In the genomic region with DNA sequence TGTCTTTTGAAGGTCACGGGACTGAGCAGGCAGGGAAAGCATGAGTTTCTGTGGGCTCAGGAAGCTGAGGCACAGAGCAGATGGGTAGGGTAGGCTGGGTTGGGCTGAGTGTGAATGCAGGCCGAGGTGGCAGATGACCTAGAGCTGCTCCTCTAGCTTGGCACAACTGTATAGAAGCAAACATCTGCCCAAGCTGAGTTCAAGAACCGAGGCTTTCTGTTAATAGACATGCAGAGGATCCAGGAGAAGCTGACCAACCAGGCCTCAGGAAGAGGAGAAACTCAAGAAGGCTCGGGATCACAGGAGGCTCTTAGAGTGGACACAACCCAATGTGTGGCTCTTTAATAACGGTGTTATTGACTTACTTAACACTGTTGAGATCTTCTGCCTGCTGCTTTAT, we compare ENCODE assay signal across 31 mouse cellular contexts. TPM values are rescaled to one million over a fixed set of nuclear protein-coding genes. Genes with fewer than 3 reads are reported as not detected.
"Had no signal": no experiment of that assay in that cellular context is flagged by ENCODE, and none has a peak within 500 bp of the region (broad histone marks: within the 10 kb centered on the region; RNA-seq: fewer than 3 reads in every experiment).

No protein-coding gene starts in this region.

- DNase-seq: left cerebral cortex, postnatal 4 days; liver; liver, embryonic 13.5 days; lung, adult 18-20 months; lung, adult 2 months; lung, embryonic 14.5 days; lung, postnatal 10 days; lung, postnatal 14 days; lung, postnatal 36 days; lung, postnatal 4 days; midbrain, embryonic 14.5 days had no signal

- H3K4me1 ChIP-seq: limb, embryonic 10.5 days; limb, embryonic 12.5 days; limb, embryonic 13.5 days; lung, embryonic 15.5 days; midbrain, embryonic 10.5 days; midbrain, embryonic 12.5 days; midbrain, embryonic 13.5 days; midbrain, embryonic 15.5 days had no signal

- H3K4me2 ChIP-seq: limb, embryonic 12.5 days; limb, embryonic 13.5 days; limb, embryonic 15.5 days; liver, embryonic 12.5 days; liver, embryonic 13.5 days; liver, embryonic 15.5 days; lung, embryonic 14.5 days; lung, embryonic 15.5 days; midbrain, embryonic 11.5 days; midbrain, embryonic 12.5 days; midbrain, embryonic 13.5 days; midbrain, embryonic 15.5 days had no signal

- H3K9ac ChIP-seq: limb, embryonic 12.5 days; limb, embryonic 13.5 days; limb, embryonic 15.5 days; liver, embryonic 12.5 days; liver, embryonic 13.5 days; liver, embryonic 14.5 days; liver, embryonic 15.5 days; lung, embryonic 14.5 days; lung, embryonic 15.5 days; midbrain, embryonic 12.5 days; midbrain, embryonic 13.5 days; midbrain, embryonic 15.5 days had no signal

- H3K27ac ChIP-seq: left cerebral cortex, adult 2 months; limb, embryonic 10.5 days; limb, embryonic 12.5 days; limb, embryonic 13.5 days; limb, embryonic 15.5 days; liver, embryonic 12.5 days; liver, embryonic 13.5 days; liver, embryonic 14.5 days; liver, embryonic 15.5 days; lung, embryonic 15.5 days; macrophage; midbrain, embryonic 10.5 days; midbrain, embryonic 12.5 days; midbrain, embryonic 13.5 days; midbrain, embryonic 15.5 days had no signal

- H3K27me3 ChIP-seq: limb, embryonic 12.5 days; limb, embryonic 13.5 days; limb, embryonic 15.5 days; liver, embryonic 12.5 days; liver, embryonic 13.5 days; liver, embryonic 15.5 days; lung, embryonic 15.5 days; megakaryocyte, embryonic 14.5 days; midbrain, embryonic 12.5 days; midbrain, embryonic 13.5 days; midbrain, embryonic 15.5 days had no signal

- H3K9me3 ChIP-seq: limb, embryonic 10.5 days; limb, embryonic 12.5 days; limb, embryonic 13.5 days; limb, embryonic 15.5 days; liver, embryonic 12.5 days; liver, embryonic 13.5 days; liver, embryonic 15.5 days; lung, embryonic 15.5 days; megakaryocyte, embryonic 14.5 days; midbrain, embryonic 10.5 days; midbrain, embryonic 12.5 days; midbrain, embryonic 13.5 days; midbrain, embryonic 15.5 days had no signal

- H3K4me3 ChIP-seq: left cerebral cortex, adult 2 months; limb, embryonic 10.5 days; limb, embryonic 12.5 days; limb, embryonic 13.5 days; limb, embryonic 15.5 days; liver, embryonic 12.5 days; liver, embryonic 13.5 days; liver, embryonic 15.5 days; lung, embryonic 15.5 days; megakaryocyte, embryonic 14.5 days; midbrain, embryonic 10.5 days; midbrain, embryonic 12.5 days; midbrain, embryonic 13.5 days; midbrain, embryonic 15.5 days; myocyte had no signal

- ATAC-seq: liver, embryonic 12.5 days; lung, postnatal 0 days; midbrain, embryonic 13.5 days; midbrain, embryonic 15.5 days; midbrain, embryonic 16.5 days had no signal

RNA-seq across cellular contexts. Expression of a gene that starts 45.8 kb away (rescaled TPM):
- total RNA-seq: liver, adult 2 months had no signal
